Mouse (Mus musculus): ENCODE data around the gene Ntng1. TPM values are rescaled to one million over a fixed set of nuclear protein-coding genes. Genes with fewer than 3 reads are reported as not detected.

The Ntng1 gene
- total and polyA plus RNA-seq, 3 experiments = 0.06 to 0.07 TPM; not detected in 1

DNA sequence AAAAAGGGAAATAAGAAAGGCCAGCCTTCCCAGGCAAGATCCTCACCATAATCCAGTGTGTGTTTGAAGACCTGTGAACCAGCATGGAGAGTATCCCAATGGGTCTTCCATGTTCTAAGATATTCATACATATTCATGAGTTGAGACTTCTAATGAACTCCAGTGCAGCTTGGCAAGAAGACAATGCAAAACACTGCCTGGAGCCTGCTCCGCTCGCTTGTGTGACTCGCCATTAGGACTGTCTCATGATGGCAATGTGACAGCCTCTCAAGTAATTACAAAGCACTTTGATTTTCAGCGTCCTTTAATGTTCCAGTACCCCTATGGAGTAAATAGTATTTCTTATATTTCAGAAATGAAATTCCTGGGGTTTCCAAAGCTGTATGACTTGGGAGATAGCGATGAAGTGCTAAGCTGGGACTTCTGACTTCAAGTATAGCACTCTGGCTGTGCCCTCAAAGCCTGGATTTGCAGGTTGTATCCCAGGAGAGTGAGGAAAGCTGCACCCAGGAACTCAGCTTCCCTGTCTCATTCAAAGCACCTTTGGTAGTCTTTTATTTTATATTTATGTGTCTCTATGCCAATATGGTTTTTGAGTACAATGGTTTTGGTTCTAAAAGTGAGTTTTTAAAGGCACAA, 412.1 kb downstream of the Ntng1 start:
- H3K79me2 ChIP-seq (replicated peaks; ENCODE audit: control insufficient read depth, insufficient read depth, low read length) = no peaks in the 10 kb centered on the region
- intact Hi-C loops (cut with DNase I) = no loop called here
- no peak for DNase-seq
- TF ChIP-seq EP300 (IDR thresholded peaks at IDR 0.05; ENCODE audit: insufficient read depth, low read depth, low read length) (no peak), CTCF (IDR thresholded peaks at IDR 0.05) (no peak), POLR2A (IDR thresholded peaks at IDR 0.05; ENCODE audit: insufficient read depth, low read depth, low read length) (no peak)
- no peaks in the 10 kb centered on the region for H3K4me1 ChIP-seq (ENCODE audit: control insufficient read depth, insufficient read depth, low read length)
- 72% methylated on average over 5 of the region's 5 CpGs for WGBS
- H3K27me3 ChIP-seq (ENCODE audit: control insufficient read depth, insufficient read depth, low read length) = no peaks in the 10 kb centered on the region; the same call in 1 of the 2 replicates
- no peak overlapping the region for H3K4me3 ChIP-seq
- no peaks in the 10 kb centered on the region for H3K36me3 ChIP-seq (ENCODE audit: control insufficient read depth, insufficient read depth, low read length)
- H3K9ac ChIP-seq (ENCODE audit: low read depth, low read length) = no peak overlapping the region
- H3K27ac ChIP-seq = no peak overlapping the region

Other genes with a start within 250 kb of the Ntng1 start
- gene Prmt6, start 107.0 kb upstream of the Ntng1 start, total RNA-seq (2021) = 1 to 10 TPM; 3.0 to 3.6 TPM
- gene Prmt6, start 107.0 kb upstream of the Ntng1 start, polyA plus RNA-seq (2012; rRNA removed) = 2.6 and 3.1 TPM in 2 replicates

All from heart, adult 2 months (tissue).